Mouse (Mus musculus) retina, postnatal 7 days (tissue): ENCODE measurements around the gene Irf6.
A peak's percentile ranks its signal among the peaks of the same experiment; 100 is the strongest.

Experiments
- DNase-seq: peaks from one replicate; pipeline ENCODE4 v3.0.0-alpha.2; 2012; ENCODE audit warnings: low read depth, low spot score

Gene Irf6

DNA sequence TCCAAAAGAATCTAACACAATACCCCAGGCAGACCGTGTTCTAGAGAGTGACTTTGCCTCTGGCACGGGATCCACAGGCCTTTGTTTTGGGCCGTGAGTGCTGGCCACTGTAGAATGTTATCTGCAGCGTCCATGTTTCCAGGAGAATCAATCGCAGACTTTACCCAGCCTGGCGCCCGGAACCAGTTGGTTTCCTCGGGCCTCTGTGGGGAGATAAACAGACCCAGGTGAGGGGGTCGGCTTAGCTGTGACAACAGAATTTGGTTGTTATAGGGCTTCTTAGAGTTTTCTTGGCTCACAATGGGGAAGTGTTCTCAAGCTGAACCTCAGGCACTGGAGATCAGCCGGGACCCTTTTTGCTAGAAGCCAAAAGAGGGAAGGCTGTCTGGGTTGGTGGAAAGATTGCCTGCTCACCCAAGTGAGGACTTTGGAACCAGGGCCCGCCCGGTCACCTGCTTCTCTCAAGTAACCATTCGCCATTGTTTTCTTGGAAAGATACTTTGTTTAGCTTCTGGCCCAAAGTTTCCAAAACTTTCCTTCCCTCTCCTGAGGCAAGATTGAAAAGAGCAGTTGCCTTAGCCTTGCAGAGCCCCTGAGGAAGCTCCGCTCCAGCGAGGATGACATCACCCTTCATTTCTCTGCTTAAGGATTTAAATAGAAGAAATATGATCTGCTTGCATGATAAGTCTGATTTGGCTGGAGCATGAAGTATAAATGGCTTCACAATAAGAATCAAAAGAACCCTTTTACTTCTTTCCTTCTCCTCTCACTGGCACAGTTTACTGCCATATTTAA is 3.6 kb downstream of the Irf6 start:
- no peak for DNase-seq

DNA sequence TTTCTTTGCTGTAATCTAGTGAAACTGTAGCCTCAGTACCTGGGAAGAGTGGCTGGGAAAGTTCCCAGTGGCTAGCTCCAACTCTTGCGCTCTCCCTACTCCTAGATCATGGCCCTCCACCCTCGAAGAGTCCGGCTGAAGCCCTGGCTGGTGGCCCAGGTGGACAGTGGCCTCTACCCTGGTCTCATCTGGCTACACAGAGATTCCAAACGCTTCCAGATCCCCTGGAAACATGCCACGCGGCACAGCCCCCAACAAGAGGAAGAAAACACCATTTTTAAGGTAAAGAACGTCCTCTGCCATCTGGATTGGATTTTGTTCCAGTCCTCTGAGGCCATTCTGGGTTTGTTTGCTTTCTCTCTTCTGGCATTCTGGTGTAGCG is 4.2 kb downstream of the Irf6 start:
- no peak for DNase-seq

- DNase-seq: no peak
These were observed 6.3 kb downstream of the Irf6 start for GRCm38 (mm10) chr1:193159163-193159562.

GRCm38 (mm10) chr1:193159613-193160012 is 6.7 kb downstream of the Irf6 start:
- DNase-seq: no peak

- DNase-seq: no peak
These were observed 7.6 kb downstream of the Irf6 start for GRCm38 (mm10) chr1:193160317-193161032.

- DNase-seq: no peak
These were observed 14.8 kb downstream of the Irf6 start, which contains the start of gene A130010J15Rik for GRCm38 (mm10) chr1:193167746-193168145. Gene A130010J15Rik, plus strand, starts transcription at chr1:193168046.

DNA sequence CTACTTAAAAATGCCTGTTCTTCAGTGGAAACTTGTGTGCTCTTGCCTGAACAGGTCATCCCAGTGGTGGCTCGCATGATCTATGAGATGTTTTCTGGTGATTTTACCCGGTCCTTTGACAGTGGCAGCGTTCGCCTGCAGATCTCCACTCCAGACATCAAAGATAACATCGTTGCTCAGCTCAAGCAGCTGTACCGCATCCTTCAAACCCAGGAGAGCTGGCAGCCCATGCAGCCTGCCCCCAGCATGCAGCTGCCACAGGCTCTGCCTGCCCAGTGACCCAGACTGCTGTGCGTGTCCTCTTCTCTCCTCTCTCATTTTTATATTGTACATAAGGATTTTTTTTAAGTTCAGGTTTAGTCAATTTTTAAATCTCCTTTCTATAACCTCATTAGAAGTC is 16.3 kb downstream of the Irf6 start:
- no peak for DNase-seq

- no peak for DNase-seq
These were observed 16.9 kb downstream of the Irf6 start for GRCm38 (mm10) chr1:193169856-193170255.

- DNase-seq: peak; percentile 97
These were observed 20.3 kb downstream of the Irf6 start for GRCm38 (mm10) chr1:193172991-193173809.

- no peak for DNase-seq
These were observed 20.9 kb downstream of the Irf6 start for GRCm38 (mm10) chr1:193173810-193174129.

DNA sequence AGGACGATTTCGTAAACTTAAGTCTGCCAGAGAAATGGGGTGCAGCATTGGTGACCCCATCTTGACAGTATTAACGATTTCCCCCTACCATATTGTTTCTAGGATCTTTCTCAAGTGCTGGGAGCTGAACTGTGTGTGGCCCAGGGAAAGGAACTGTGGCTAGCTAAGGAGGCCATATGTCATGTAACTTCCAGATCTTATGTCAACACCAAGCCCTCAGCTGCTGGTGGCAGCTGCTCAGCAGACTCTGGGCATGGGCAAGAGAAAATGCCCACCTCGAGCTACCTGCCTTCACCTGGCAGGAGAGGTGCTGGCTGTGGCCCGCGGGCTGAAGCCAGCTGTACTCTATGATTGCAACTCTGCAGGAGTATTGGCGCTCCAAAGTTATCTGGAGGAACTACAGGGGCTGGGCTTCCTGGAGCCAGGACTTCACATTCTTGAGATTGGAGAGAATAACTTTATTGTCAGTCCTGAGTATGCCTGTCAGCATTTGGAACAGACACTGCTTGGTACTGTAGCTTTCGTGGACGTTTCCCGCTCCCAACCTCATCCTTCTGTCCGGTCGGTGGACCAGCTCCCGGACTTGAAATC is 21.3 kb downstream of the Irf6 start:
- DNase-seq: no peak

GRCm38 (mm10) chr1:193181104-193181503 is 28.2 kb downstream of the Irf6 start:
- no peak for DNase-seq

GRCm38 (mm10) chr1:193188257-193188656 is 35.3 kb downstream of the Irf6 start:
- DNase-seq: no peak

GRCm38 (mm10) chr1:193189151-193189621 is 36.3 kb downstream of the Irf6 start:
- DNase-seq: no peak

DNA sequence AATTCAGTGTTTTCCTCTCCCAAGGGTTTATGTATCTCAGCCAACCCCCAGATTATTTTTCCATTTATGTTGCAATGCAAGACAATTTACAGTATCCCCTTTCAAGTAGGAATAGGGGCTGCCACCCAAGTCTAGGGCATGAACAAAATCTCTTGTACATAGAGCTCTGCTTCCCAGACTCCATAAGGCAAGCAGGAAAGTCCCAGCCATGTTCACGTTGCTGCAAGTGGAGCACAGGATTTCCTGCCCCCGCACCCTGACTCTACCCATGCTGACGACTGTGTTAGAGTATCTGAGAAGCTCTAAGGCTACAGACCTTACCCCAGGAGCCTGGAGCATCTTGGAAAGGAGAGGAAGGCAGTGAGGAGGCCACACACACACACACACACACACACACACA is 36.9 kb downstream of the Irf6 start:
- DNase-seq: no peak

DNA sequence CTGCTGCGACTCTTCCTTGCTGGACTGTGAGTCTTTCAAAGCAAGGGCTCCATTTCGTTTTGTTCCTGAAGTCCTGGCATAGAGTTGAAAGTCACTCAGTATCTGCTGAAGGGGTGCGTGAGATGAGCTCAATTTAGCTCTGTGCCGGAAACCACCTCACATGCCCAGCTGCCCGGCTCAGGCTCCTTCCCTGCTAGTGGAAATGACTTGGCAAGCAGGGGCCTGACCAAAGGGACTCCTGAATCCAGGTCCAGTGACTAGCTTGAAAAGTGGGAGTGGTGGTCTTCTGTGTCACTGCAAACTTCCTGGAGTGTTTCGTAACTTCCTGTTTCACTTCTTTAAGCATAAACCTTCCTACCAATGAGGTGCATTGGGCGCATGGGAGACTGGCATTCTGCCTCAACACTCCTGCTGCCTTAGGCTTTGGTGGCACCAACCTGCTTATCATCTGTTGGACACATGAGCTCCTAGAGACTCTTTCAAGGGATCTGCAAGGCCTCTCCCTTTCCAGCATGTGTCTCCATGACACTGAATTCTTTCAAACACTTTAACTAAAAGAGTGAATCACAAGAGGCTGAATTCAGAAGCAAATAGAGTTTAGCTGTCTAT is 38.9 kb downstream of the Irf6 start:
- no peak for DNase-seq

- no peak for DNase-seq
These were observed 41.7 kb downstream of the Irf6 start for GRCm38 (mm10) chr1:193194416-193195140.

GRCm38 (mm10) chr1:193195169-193195810 is 42.4 kb downstream of the Irf6 start:
- DNase-seq: no peak

DNA sequence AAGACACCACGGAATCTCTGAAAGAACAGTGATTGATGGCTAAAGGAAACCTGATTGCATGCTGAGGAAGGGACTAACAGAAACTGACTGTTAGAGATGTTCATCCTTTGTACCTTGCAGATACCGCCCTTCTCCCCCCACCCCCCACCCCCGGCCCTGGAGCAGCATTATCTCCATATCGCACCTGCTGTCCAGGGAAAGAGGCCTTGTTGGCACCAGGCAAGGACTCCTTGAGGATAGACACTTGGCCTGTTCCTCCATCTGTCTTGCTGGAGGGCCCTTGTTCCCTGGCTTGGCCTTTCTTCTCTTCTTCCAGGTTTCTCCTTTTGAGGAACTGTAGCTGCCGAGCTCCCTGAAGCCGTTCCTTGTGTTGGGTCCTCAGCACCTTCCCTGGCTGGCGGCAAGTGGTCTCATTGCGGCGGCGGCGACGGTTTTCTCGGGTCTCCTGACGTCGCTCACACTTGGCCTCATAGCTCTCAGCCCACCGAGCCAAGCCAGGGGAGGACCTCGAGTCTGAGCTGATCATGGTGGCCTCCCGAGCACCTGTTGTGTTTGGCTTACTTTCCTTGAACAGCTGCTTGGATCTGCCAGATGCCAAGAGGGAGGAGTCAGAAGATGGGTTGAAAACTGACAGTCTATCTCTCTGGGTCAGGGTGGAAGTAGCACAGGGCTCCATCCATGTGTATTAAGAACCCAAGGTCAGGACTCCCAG is 44.7 kb downstream of the Irf6 start:
- no peak for DNase-seq

DNA sequence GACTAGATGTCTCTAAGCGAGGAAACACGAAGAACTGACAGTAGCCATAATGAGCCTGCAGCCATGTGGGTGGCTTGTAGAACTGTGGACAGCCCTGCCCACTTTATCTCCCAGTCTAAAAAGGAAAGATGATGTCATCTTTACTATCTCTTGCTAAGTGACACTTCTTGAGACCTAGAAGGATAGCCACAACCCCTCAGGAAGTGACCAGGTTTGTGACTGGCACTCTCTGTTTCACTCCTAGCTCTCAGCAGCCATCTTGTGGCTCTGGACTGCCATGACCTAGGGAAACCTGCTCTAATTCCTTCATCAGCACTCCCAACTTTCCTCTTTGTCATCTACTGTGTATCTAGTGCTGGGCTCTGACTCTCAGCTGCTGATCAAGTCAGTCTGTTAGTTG is 45.4 kb downstream of the Irf6 start:
- DNase-seq: no peak
